Mouse (Mus musculus) hindbrain, embryonic 14.5 days (tissue): ENCODE results near the gene Knl1. TPM values are rescaled to one million over a fixed set of nuclear protein-coding genes. Genes with fewer than 3 reads are reported as not detected.
"Not testable (repeated sequence)": the region's sequence is repeated elsewhere in the genome, so short reads cannot be mapped to it uniquely, and the experiment has no call there.

Experiments used
- ATAC-seq: fragments of 200-750 bp; cut with Nextera tagmentation; 2 replicates; pipeline ENCODE4 v1.8.0; 2017; ENCODE audit warnings: moderate number of reproducible peaks, mild to moderate bottlenecking, moderate TSS enrichment, moderate library complexity; ENCODE audit not compliant: low FRiP score
- DNase-seq: peaks from one replicate; pipeline ENCODE4 v3.0.0-alpha.2; 2015; ENCODE audit warnings: low spot score
- H3K27ac ChIP-seq: fragments of 300-500 bp; sonication (generic); 2 replicates; pipeline ENCODE4 v1.5.1; 2014; ENCODE audit warnings: mild to moderate bottlenecking, moderate library complexity
- H3K27me3 ChIP-seq: fragments of 300-500 bp; sonication (generic); 2 replicates; pipeline ENCODE4 v1.6.1; 2014; ENCODE audit warnings: mild to moderate bottlenecking, low read length, mixed read lengths; ENCODE audit not compliant: control insufficient read depth, insufficient read depth
- H3K36me3 ChIP-seq: fragments of 300-500 bp; sonication (generic); replicated peaks from 2 replicates; pipeline ENCODE4 v1.6.1; 2014; ENCODE audit not compliant: control insufficient read depth, insufficient read depth
- H3K4me1 ChIP-seq: fragments of 300-500 bp; sonication (generic); replicated peaks from 2 replicates; pipeline ENCODE4 v1.6.1; 2014; ENCODE audit warnings: antibody characterized with exemption, low read length, mixed read lengths; ENCODE audit not compliant: control insufficient read depth, insufficient read depth
- H3K4me2 ChIP-seq: fragments of 300-500 bp; sonication (generic); replicated peaks from 2 replicates; pipeline ENCODE4 v1.6.1; 2014; ENCODE audit warnings: mild to moderate bottlenecking, moderate library complexity
- H3K4me3 ChIP-seq: fragments of 300-500 bp; sonication (generic); replicated peaks from 2 replicates; pipeline ENCODE4 v1.5.1; 2014; ENCODE audit warnings: mild to moderate bottlenecking, low read length
- H3K9ac ChIP-seq: fragments of 300-500 bp; sonication (generic); 2 replicates; pipeline ENCODE4 v1.6.1; 2014
- H3K9me3 ChIP-seq: fragments of 300-500 bp; sonication (generic); 2 replicates; pipeline ENCODE4 v1.6.1; 2016; ENCODE audit warnings: low read length; ENCODE audit not compliant: control insufficient read depth
- WGBS: fragments of 180-500 bp; shearing (Covaris S2); extraction: QIAGEN DNeasy Blood & Tissue Kit; methylation state at CpG from one replicate; pipeline ENCODE4 v1.1.7; 2014; 5-methylcytosine and 5-hydroxymethylcytosine counted together
- polyA plus RNA-seq: library from polyadenylated mRNA; unstranded; fragments of >200 nt; fragmentation: Nextera tagmentation; extraction: Ambion mirVana; gene quantifications from 2 replicates; pipeline ENCODE4 v1.2.1, GENCODE M21; 2014

Gene Knl1
- 6.6 and 8.3 TPM in 2 replicates for polyA plus RNA-seq

DNA sequence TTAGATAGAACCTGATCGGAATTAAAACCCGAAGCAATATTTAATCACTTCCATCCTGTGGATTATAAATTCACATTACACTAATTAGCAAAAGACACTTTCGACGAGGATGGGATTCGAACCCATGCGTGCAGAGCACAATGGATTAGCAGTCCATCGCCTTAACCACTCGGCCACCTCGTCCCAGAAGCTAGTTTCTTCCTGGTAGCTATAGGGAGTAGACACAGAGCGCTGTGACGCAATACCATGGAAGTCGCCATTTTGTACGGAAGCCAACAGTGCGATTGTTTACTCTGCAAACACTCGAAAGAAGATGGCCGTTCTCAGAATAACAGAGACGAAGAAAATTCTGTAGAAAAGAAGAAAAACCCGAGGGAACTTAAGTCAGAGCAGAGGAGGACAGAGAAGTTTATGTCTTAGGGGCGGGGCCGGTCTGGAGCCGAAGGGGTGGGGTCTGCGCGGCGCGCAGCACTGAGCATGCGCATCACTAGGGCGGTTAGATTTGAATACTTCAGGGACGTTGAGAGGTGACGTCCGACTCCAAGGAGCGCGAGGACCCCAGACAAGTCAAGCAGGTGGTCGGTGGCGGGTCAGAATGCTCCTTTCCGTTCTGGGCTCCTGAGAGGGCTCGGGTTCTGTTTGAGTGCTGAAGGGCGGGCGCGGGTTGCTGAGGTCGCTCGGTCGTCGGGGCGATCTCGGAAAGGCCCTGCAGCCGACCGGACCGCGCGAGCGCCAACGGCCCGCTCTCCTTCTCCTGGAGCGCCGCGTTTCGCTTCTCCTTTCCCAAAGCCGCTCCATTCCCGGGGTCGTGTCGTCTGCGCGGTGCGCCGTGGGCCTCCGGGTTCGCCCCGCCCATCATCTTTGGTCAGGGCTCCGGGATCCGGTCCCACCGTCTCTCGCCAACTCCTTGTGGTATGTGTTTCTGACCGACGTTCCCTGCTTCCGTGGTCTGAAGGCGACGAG, at the start of gene Knl1:
Gene Knl1, plus strand, starts transcription at position 471 of the 963 bp plus-strand sequence.
- under 1% methylated on average over 77 of the region's 77 CpGs for WGBS
- Histone ChIP-seq H3K27ac (peak within 1 kb of the TSS; percentile 76), H3K4me3 (peak within 1 kb of the TSS; percentile 62)

GRCm38 (mm10) chr2:118998115-118998866, 48.6 kb upstream of the Knl1 start:
- 79% methylated on average over 6 of the region's 6 CpGs for WGBS
- Histone ChIP-seq H3K36me3 (no peaks in the 10 kb centered on the region), H3K4me2 (no peak overlapping the region), H3K27ac (no peak overlapping the region), H3K9me3 (no peaks in the 10 kb centered on the region), H3K27me3 (no peaks in the 10 kb centered on the region), H3K9ac (no peak overlapping the region), H3K4me1 (peaks cover 18% of the 10 kb centered on the region; the same call in 1 of the 2 replicates), H3K4me3 (no peak overlapping the region)
- no peak for DNase-seq
- no peak for ATAC-seq

More for the DNA sequence above, at the start of gene Knl1:
- no peaks in the 10 kb centered on the region for H3K4me1 ChIP-seq
- H3K36me3 ChIP-seq = no peaks in the 10 kb centered on the region; the same call in 1 of the 2 replicates
- peak within 1 kb of the TSS; percentile 45 for H3K9ac ChIP-seq
- ATAC-seq (peak; percentile 97), DNase-seq (peak; percentile 100)
- H3K4me2 ChIP-seq = peak within 1 kb of the TSS; percentile 73
- no peaks in the 10 kb centered on the region for H3K27me3 ChIP-seq
- H3K9me3 ChIP-seq = no peaks in the 10 kb centered on the region

GRCm38 (mm10) chr2:118999025-118999639, 47.8 kb upstream of the Knl1 start:
- H3K27ac ChIP-seq = no peak overlapping the region
- WGBS = 35% methylated on average over 3 of the region's 3 CpGs
- no peaks in the 10 kb centered on the region for H3K9me3 ChIP-seq
- H3K4me2 ChIP-seq = no peak overlapping the region
- no peaks in the 10 kb centered on the region for H3K27me3 ChIP-seq
- H3K4me3 ChIP-seq = no peak overlapping the region
- no peaks in the 10 kb centered on the region for H3K36me3 ChIP-seq
- H3K4me1 ChIP-seq = peaks cover 18% of the 10 kb centered on the region; the same call in 1 of the 2 replicates
- DNase-seq = no peak
- H3K9ac ChIP-seq = no peak overlapping the region
- ATAC-seq = no peak

GRCm38 (mm10) chr2:119006886-119007285, 40.0 kb upstream of the Knl1 start:
- H3K27me3 ChIP-seq = no peaks in the 10 kb centered on the region
- no peak overlapping the region for H3K4me2 ChIP-seq
- no peak overlapping the region for H3K9ac ChIP-seq
- no peaks in the 10 kb centered on the region for H3K36me3 ChIP-seq
- H3K4me3 ChIP-seq = no peak overlapping the region
- no peaks in the 10 kb centered on the region for H3K9me3 ChIP-seq
- WGBS = 84% methylated on average over 7 of the region's 7 CpGs
- no peak overlapping the region for H3K27ac ChIP-seq
- no peaks in the 10 kb centered on the region for H3K4me1 ChIP-seq
- DNase-seq = no peak
- no peak for ATAC-seq

GRCm38 (mm10) chr2:119009376-119009775, 37.5 kb upstream of the Knl1 start:
- no peak for ATAC-seq
- H3K27ac ChIP-seq = no peak overlapping the region

GRCm38 (mm10) chr2:119014989-119015388, 31.9 kb upstream of the Knl1 start:
- no peak overlapping the region for H3K9ac ChIP-seq
- H3K4me2 ChIP-seq = no peak overlapping the region
- WGBS = 85% methylated on average over 7 of the region's 7 CpGs
- no peak overlapping the region for H3K27ac ChIP-seq
- peaks cover 9% of the 10 kb centered on the region for H3K4me1 ChIP-seq
- H3K4me3 ChIP-seq = no peak overlapping the region
- H3K27me3 ChIP-seq = no peaks in the 10 kb centered on the region
- peaks cover 2% of the 10 kb centered on the region; the same call in 1 of the 2 replicates for H3K9me3 ChIP-seq
- H3K36me3 ChIP-seq = peaks cover 18% of the 10 kb centered on the region
- no peak for ATAC-seq
- DNase-seq = no peak

More at GRCm38 (mm10) chr2:119009376-119009775, 37.5 kb upstream of the Knl1 start:
- no peak overlapping the region for H3K4me2 ChIP-seq
- no peaks in the 10 kb centered on the region for H3K4me1 ChIP-seq
- 98% methylated on average over 2 of the region's 2 CpGs for WGBS
- no peaks in the 10 kb centered on the region for H3K9me3 ChIP-seq
- H3K36me3 ChIP-seq = no peaks in the 10 kb centered on the region
- H3K27me3 ChIP-seq = no peaks in the 10 kb centered on the region
- H3K9ac ChIP-seq = no peak overlapping the region
- no peak overlapping the region for H3K4me3 ChIP-seq
- no peak for DNase-seq

DNA sequence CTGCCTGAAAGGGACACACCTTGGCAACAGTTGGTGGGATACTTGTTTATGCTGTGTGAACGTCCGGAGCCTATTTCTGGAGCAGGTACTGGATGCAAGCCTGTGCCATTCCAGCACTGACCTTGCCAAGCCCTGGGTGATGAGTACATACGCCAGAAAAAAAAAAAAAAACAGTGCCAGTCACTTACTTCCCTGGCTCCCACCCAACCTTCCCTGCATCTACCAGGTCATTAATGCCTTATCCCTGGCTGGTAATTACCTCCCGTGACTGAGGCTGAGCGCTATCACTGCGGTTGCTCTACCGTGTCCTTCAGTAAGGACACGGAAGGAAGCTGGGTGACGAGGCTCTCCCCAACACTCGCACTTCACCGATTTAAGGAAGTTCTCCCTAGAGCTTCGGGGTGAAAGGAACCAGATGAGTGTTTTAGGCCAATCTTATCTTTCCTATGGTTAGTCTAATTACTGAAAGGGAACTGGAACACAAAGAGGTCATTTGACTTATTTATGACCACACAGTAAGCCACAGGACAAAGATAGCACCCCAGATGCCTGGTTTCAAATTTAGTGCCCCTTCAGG, 31.2 kb upstream of the Knl1 start:
- ATAC-seq (no peak), DNase-seq (no peak)
- H3K36me3 ChIP-seq = peaks cover 24% of the 10 kb centered on the region
- WGBS = 70% methylated on average over 12 of the region's 12 CpGs
- H3K4me1 ChIP-seq = peaks cover 9% of the 10 kb centered on the region
- no peaks in the 10 kb centered on the region for H3K27me3 ChIP-seq
- no peak overlapping the region for H3K27ac ChIP-seq
- peaks cover 2% of the 10 kb centered on the region; the same call in 1 of the 2 replicates for H3K9me3 ChIP-seq
- no peak overlapping the region for H3K4me2 ChIP-seq
- H3K9ac ChIP-seq = no peak overlapping the region
- H3K4me3 ChIP-seq = no peak overlapping the region

GRCm38 (mm10) chr2:119016312-119016711, 30.6 kb upstream of the Knl1 start:
- not testable (repeated sequence) for H3K27me3 ChIP-seq, H3K4me3 ChIP-seq, DNase-seq, H3K27ac ChIP-seq, H3K4me1 ChIP-seq, H3K4me2 ChIP-seq, ATAC-seq, H3K9ac ChIP-seq, H3K9me3 ChIP-seq
- WGBS = 82% methylated on average over 4 of the region's 4 CpGs
- peaks cover 31% of the 10 kb centered on the region for H3K36me3 ChIP-seq
